Mouse (Mus musculus) stomach, embryonic 15.5 days (tissue): ENCODE results near the gene Asb16. TPM values are rescaled to one million over a fixed set of nuclear protein-coding genes. Genes with fewer than 3 reads are reported as not detected.

Experiments used
- ATAC-seq: fragments of 200-750 bp; cut with Nextera tagmentation; 2 replicates; pipeline ENCODE4 v1.8.0; 2017; ENCODE audit warnings: low read depth, moderate number of reproducible peaks, moderate TSS enrichment; ENCODE audit not compliant: insufficient read depth, low FRiP score
- H3K27ac ChIP-seq: fragments of 300-500 bp; sonication (generic); 2 replicates; pipeline ENCODE4 v1.5.1; 2015; ENCODE audit warnings: mild to moderate bottlenecking, inconsistent platforms
- H3K27me3 ChIP-seq: fragments of 300-500 bp; sonication (generic); replicated peaks from 2 replicates; pipeline ENCODE4 v1.6.1; 2015; ENCODE audit warnings: inconsistent platforms
- H3K36me3 ChIP-seq: fragments of 300-500 bp; sonication (generic); 2 replicates; pipeline ENCODE4 v1.6.1; 2015; ENCODE audit warnings: inconsistent platforms
- H3K4me1 ChIP-seq: fragments of 300-500 bp; sonication (generic); 2 replicates; pipeline ENCODE4 v1.6.1; 2015; ENCODE audit warnings: inconsistent platforms
- H3K4me2 ChIP-seq: fragments of 300-500 bp; sonication (generic); 2 replicates; pipeline ENCODE4 v1.6.1; 2015; ENCODE audit warnings: mild to moderate bottlenecking, inconsistent platforms
- H3K4me3 ChIP-seq: fragments of 300-500 bp; sonication (generic); replicated peaks from 2 replicates; pipeline ENCODE4 v1.5.1; 2015; ENCODE audit warnings: inconsistent platforms
- H3K9ac ChIP-seq: fragments of 300-500 bp; sonication (generic); 2 replicates; pipeline ENCODE4 v1.6.1; 2015; ENCODE audit warnings: inconsistent platforms
- H3K9me3 ChIP-seq: fragments of 300-500 bp; sonication (generic); 2 replicates; pipeline ENCODE4 v1.6.1; 2016; ENCODE audit warnings: inconsistent platforms
- WGBS: fragments of 180-500 bp; shearing (Covaris S2); methylation state at CpG from one replicate; pipeline ENCODE4 v1.1.7; 2015; 5-methylcytosine and 5-hydroxymethylcytosine counted together
- polyA plus RNA-seq: library from polyadenylated mRNA; unstranded; fragments of >200 nt; fragmentation: Nextera tagmentation; extraction: Ambion mirVana; gene quantifications from 2 replicates; pipeline ENCODE4 v1.2.1, GENCODE M21; 2015

Gene Asb16
- polyA plus RNA-seq, 1 experiment from 2014 or later, result not detected

- H3K9me3 ChIP-seq, result no peaks in the 10 kb centered on the region
- H3K27me3 ChIP-seq, result no peaks in the 10 kb centered on the region
- H3K4me3 ChIP-seq, result peak overlapping the region; percentile 97
- peak; percentile 0; the same call in 1 of the 2 replicates for ATAC-seq
- peak overlapping the region; percentile 99 for H3K27ac ChIP-seq
- peak overlapping the region; percentile 100 for H3K9ac ChIP-seq
- H3K4me2 ChIP-seq, result peak overlapping the region; percentile 92
- under 1% methylated on average over 56 of the region's 87 CpGs for WGBS
- peaks cover 16% of the 10 kb centered on the region for H3K36me3 ChIP-seq
- peaks cover 19% of the 10 kb centered on the region for H3K4me1 ChIP-seq
Observed at GRCm38 (mm10) chr11:102317298-102317900, 48.9 kb downstream of the Asb16 start.

GRCm38 (mm10) chr11:102317901-102318575 is 49.5 kb downstream of the Asb16 start:
- Histone ChIP-seq H3K4me3 (peak overlapping the region; percentile 97), H3K4me2 (peak overlapping the region; percentile 92), H3K27ac (peak overlapping the region; percentile 99), H3K36me3 (peaks cover 11% of the 10 kb centered on the region), H3K9ac (peak overlapping the region; percentile 100), H3K9me3 (no peaks in the 10 kb centered on the region), H3K27me3 (no peaks in the 10 kb centered on the region), H3K4me1 (peaks cover 19% of the 10 kb centered on the region)
- under 1% methylated on average over 48 of the region's 77 CpGs for WGBS
- peak; percentile 59 for ATAC-seq

DNA sequence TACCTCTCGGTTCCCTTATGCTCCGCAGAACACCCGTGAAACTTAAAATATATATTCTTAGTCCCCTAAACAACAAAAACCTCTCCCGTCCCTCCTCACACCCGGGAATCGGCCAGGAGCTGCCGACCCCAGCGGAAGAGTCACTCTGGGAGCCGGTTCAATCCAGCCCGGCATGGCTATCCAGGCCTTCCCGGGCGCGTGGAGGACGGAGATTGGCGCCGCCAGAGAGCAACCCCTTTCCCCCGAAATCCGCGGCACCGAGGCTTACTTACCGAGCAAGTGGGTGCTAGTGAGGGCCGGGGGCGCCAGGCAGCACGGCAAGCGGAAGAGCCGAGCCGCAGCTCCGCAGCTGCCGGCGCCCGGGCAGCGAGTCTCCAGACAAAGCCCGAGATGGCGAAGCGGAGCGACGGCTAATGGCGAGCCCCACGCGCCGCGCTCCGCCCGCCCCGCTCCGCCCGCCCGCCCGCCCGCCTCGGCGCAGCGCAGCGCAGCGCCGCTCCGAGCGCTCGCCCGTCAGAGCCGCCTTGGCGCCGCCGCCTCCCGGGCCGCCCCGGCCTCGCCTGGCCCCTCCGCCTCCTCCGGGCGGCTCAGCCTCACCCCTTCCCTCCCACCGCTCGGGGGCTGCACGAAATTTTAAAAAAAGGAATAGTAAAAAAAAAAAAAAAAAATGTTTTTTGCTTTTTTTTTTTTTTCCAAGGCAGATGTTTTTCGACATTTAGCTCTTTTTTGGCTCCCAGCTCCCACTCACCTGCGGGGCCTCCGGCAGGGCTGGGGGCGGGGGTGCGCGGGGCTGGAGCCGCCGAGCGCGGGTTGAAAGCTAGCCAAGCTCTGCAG is 50.2 kb downstream of the Asb16 start:
- ATAC-seq, result no peak; the same call in none of the 2 replicates

DNA sequence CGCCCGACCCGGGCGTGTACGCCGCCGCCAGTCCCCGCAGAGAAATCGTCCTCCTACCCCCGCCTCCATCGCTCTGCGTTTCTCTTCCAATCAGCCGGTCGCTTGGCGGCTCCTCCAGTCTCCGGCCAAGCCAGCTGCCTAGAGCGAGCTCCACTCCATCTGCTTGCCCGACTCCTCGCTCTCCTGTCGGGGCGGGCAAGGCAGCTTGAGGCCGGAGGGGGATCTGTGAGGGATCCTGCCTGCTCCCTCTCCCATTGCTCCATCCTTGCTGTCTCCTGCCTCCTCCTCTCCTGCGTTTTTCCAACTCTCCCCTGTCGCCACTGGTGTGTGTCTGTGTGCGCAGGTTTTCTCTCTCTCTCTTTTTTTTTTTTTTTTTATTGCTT is 50.9 kb downstream of the Asb16 start, which contains the start of gene Ubtf:
Gene Ubtf (minus strand): TSS at position 333 of the 383 bp plus-strand sequence.
- Histone ChIP-seq H3K4me2 (peak within 1 kb of the TSS; percentile 92), H3K9me3 (no peaks in the 10 kb centered on the region), H3K9ac (peak within 1 kb of the TSS; percentile 100), H3K36me3 (no peaks in the 10 kb centered on the region; the same call in 1 of the 2 replicates), H3K27ac (peak within 1 kb of the TSS; percentile 99), H3K27me3 (no peaks in the 10 kb centered on the region), H3K4me3 (peak within 1 kb of the TSS; percentile 97), H3K4me1 (peaks cover 19% of the 10 kb centered on the region)
- 0% methylated on average over 25 of the region's 25 CpGs for WGBS
- peak; percentile 25 for ATAC-seq

More for the DNA sequence above, 50.2 kb downstream of the Asb16 start:
- peaks cover 19% of the 10 kb centered on the region for H3K4me1 ChIP-seq
- under 1% methylated on average over 83 of the region's 84 CpGs for WGBS
- H3K9ac ChIP-seq, result peak overlapping the region; percentile 100
- peak overlapping the region; percentile 97 for H3K4me3 ChIP-seq
- peak overlapping the region; percentile 99 for H3K27ac ChIP-seq
- peaks cover 4% of the 10 kb centered on the region for H3K36me3 ChIP-seq
- no peaks in the 10 kb centered on the region for H3K9me3 ChIP-seq
- H3K4me2 ChIP-seq, result peak overlapping the region; percentile 92
- H3K27me3 ChIP-seq, result no peaks in the 10 kb centered on the region

- peak overlapping the region; percentile 97 for H3K4me3 ChIP-seq
- H3K4me2 ChIP-seq, result peak overlapping the region; percentile 92
- H3K36me3 ChIP-seq, result no peaks in the 10 kb centered on the region
- peak overlapping the region; percentile 100; the same call in 1 of the 2 replicates for H3K9ac ChIP-seq
- no peaks in the 10 kb centered on the region for H3K27me3 ChIP-seq
- peak overlapping the region; percentile 99 for H3K27ac ChIP-seq
- ATAC-seq, result no peak
- H3K4me1 ChIP-seq, result peaks cover 19% of the 10 kb centered on the region
- no peaks in the 10 kb centered on the region for H3K9me3 ChIP-seq
- under 1% methylated on average over 38 of the region's 38 CpGs for WGBS
Observed at GRCm38 (mm10) chr11:102319941-102320685, 51.6 kb downstream of the Asb16 start.

DNA sequence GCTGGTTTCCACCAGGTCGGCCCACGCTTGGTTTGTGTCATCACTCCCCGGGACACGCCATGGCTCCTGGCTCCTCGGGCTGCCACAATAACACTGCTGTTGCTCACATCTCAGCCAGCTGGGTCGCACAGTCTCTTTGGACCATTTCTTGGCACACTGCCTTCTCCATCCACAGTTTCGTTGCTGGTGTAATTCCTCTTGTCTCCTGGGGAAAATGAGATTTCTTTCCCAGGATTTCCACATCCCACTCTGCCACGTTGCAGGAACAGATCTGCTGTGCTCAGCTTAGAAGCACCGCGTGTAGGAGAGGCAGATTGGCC is 52.1 kb downstream of the Asb16 start:
- Histone ChIP-seq H3K27me3 (no peaks in the 10 kb centered on the region), H3K4me3 (peak overlapping the region; percentile 97), H3K27ac (peak overlapping the region; percentile 99), H3K9me3 (no peaks in the 10 kb centered on the region), H3K4me1 (peaks cover 18% of the 10 kb centered on the region), H3K36me3 (no peaks in the 10 kb centered on the region), H3K9ac (peak overlapping the region; percentile 30; the same call in 1 of the 2 replicates), H3K4me2 (peak overlapping the region; percentile 92)
- no peak for ATAC-seq
- whole genome bisulfite sequencing, result 13% methylated on average over 10 of the region's 10 CpGs

- ATAC-seq, result no peak
- Histone ChIP-seq H3K27me3 (no peaks in the 10 kb centered on the region), H3K27ac (no peak overlapping the region), H3K4me3 (no peak overlapping the region), H3K4me1 (peaks cover 10% of the 10 kb centered on the region), H3K4me2 (no peak overlapping the region), H3K9me3 (no peaks in the 10 kb centered on the region), H3K36me3 (no peaks in the 10 kb centered on the region), H3K9ac (no peak overlapping the region; the same call in 1 of the 2 replicates)
- WGBS, result 70% methylated on average over 6 of the region's 6 CpGs
Observed at GRCm38 (mm10) chr11:102321931-102322330, 53.4 kb downstream of the Asb16 start.

GRCm38 (mm10) chr11:102323516-102323915 is 55.0 kb downstream of the Asb16 start:
- Histone ChIP-seq H3K4me1 (peaks cover 10% of the 10 kb centered on the region), H3K4me2 (no peak overlapping the region), H3K4me3 (no peak overlapping the region), H3K36me3 (no peaks in the 10 kb centered on the region), H3K27me3 (no peaks in the 10 kb centered on the region), H3K27ac (no peak overlapping the region), H3K9me3 (no peaks in the 10 kb centered on the region), H3K9ac (no peak overlapping the region)
- 55% methylated on average over 1 of the region's 1 CpGs for WGBS
- ATAC-seq, result no peak

- Histone ChIP-seq H3K9ac (no peak overlapping the region), H3K9me3 (no peaks in the 10 kb centered on the region), H3K4me1 (no peaks in the 10 kb centered on the region), H3K27ac (no peak overlapping the region), H3K4me2 (no peak overlapping the region), H3K36me3 (no peaks in the 10 kb centered on the region), H3K4me3 (no peak overlapping the region), H3K27me3 (no peaks in the 10 kb centered on the region)
- 53% methylated on average over 5 of the region's 5 CpGs for WGBS
- ATAC-seq, result no peak
Observed at GRCm38 (mm10) chr11:102327250-102327649, 58.7 kb downstream of the Asb16 start.

- Histone ChIP-seq H3K4me1 (no peaks in the 10 kb centered on the region), H3K9me3 (no peaks in the 10 kb centered on the region), H3K27me3 (no peaks in the 10 kb centered on the region), H3K4me2 (no peak overlapping the region), H3K4me3 (no peak overlapping the region), H3K9ac (no peak overlapping the region), H3K27ac (no peak overlapping the region), H3K36me3 (no peaks in the 10 kb centered on the region)
- 74% methylated on average over 7 of the region's 7 CpGs for WGBS
- ATAC-seq, result no peak
Observed at GRCm38 (mm10) chr11:102327839-102328238, 59.3 kb downstream of the Asb16 start.
